Mouse (Mus musculus): ENCODE measurements around the gene Kdm4d. TPM values are rescaled to one million over a fixed set of nuclear protein-coding genes. Genes with fewer than 3 reads are reported as not detected.
A peak's percentile ranks its signal among the peaks of the same experiment; 100 is the strongest.

Gene Kdm4d
- polyA plus RNA-seq, 1 experiment, result not detected

- Histone ChIP-seq H3K79me2 (ENCODE audit: control insufficient read depth, insufficient read depth) (no peaks in the 10 kb centered on the region), H3ac (ENCODE audit: control insufficient read depth, insufficient read length) (no peak overlapping the region), H3K27me3 (ENCODE audit: control insufficient read depth, insufficient read depth, insufficient read length) (no peaks in the 10 kb centered on the region), H3K4me3 (no peak overlapping the region), H3K36me3 (ENCODE audit: control insufficient read depth, insufficient read depth) (no peaks in the 10 kb centered on the region), H3K4me2 (ENCODE audit: low read depth) (no peak overlapping the region)
- TF ChIP-seq MYOG (IDR thresholded peaks at IDR 0.05; ENCODE audit: control insufficient read depth in 1 of 3, insufficient read depth in 1 of 3, insufficient read length in 2 of 3, low read depth in 2 of 3), result peak in 1 of 3 experiments; percentile 45
- TF ChIP-seq MYOD1 (IDR thresholded peaks at IDR 0.05; ENCODE audit: control insufficient read depth in 1 of 3, insufficient read length in 2 of 3, low read depth in 2 of 3), result peak in 1 of 3 experiments; percentile 67
- TF ChIP-seq MAX (IDR thresholded peaks at IDR 0.05; ENCODE audit: low read depth), result no peak
Measured at GRCm38 (mm10) chr9:14521695-14522094, 21.4 kb upstream of the Kdm4d start.

DNA sequence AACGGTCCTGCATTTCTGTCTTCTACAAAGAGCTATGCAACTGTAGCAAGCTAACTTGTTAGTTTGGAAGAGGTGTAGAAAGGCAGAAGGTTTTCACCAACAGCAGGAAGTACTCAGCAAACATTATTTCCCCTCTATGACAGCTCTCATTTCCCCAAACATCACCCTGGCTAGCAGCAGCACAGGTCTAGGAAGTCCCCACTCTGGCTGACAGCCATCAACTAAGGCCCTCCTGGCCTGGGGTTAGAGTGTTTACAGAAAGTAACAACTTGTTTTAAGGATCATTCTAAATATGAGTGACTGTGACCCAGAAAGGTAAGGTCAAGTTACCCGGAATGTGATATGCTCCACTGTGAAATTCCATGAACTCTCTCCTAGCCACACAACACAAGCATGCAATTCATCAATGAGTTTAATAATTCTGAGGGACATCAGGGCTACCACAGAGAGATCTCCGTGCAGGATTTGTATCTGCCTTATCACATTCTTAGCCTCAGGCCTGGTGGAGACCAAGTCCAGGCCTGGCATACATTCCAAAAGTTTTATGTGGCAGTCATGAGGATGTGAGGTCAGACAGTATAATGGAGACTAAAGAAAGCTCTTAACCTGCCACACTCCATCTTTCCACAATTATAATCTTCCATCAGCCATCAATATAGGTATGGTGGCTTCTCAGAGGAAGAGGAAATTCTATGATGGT lies 20.8 kb upstream of the Kdm4d start:
- H3ac ChIP-seq (ENCODE audit: control insufficient read depth, insufficient read length), result no peak overlapping the region
- no peaks in the 10 kb centered on the region for H3K79me2 ChIP-seq (ENCODE audit: control insufficient read depth, insufficient read depth)
- no peak for TF ChIP-seq CEBPB (IDR thresholded peaks at IDR 0.05; ENCODE audit: insufficient read depth, poor library complexity, severe bottlenecking)
- TF ChIP-seq POLR2AphosphoS2 (IDR thresholded peaks at IDR 0.05; ENCODE audit: insufficient read length, low read depth), result no peak
- no peak for TF ChIP-seq TCF12 (IDR thresholded peaks at IDR 0.05; ENCODE audit: insufficient read depth, poor library complexity, severe bottlenecking)
- TF ChIP-seq REST (IDR thresholded peaks at IDR 0.05; ENCODE audit: insufficient read depth, insufficient read length), result no peak
- no peak for TF ChIP-seq MYOG (IDR thresholded peaks at IDR 0.05; ENCODE audit: control insufficient read depth in 1 of 3, insufficient read depth in 1 of 3, insufficient read length in 2 of 3, low read depth in 2 of 3)
- H3K4me2 ChIP-seq (ENCODE audit: low read depth), result peak overlapping the region; percentile 8
- H3K4me3 ChIP-seq, result no peak overlapping the region
- H3K36me3 ChIP-seq (ENCODE audit: control insufficient read depth, insufficient read depth), result no peaks in the 10 kb centered on the region
- H3K27me3 ChIP-seq (ENCODE audit: control insufficient read depth, insufficient read depth, insufficient read length), result no peaks in the 10 kb centered on the region

GRCm38 (mm10) chr9:14518105-14518504 lies 17.8 kb upstream of the Kdm4d start:
- Histone ChIP-seq H3K79me2 (ENCODE audit: control insufficient read depth, insufficient read depth) (no peaks in the 10 kb centered on the region), H3K4me3 (no peak overlapping the region), H3ac (ENCODE audit: control insufficient read depth, insufficient read length) (no peak overlapping the region), H3K27me3 (ENCODE audit: control insufficient read depth, insufficient read depth, insufficient read length) (no peaks in the 10 kb centered on the region), H3K36me3 (ENCODE audit: control insufficient read depth, insufficient read depth) (no peaks in the 10 kb centered on the region), H3K4me2 (ENCODE audit: low read depth) (no peak overlapping the region)
- TF ChIP-seq TCF12 (IDR thresholded peaks at IDR 0.05; ENCODE audit: insufficient read depth, poor library complexity, severe bottlenecking) (no peak), POLR2AphosphoS2 (IDR thresholded peaks at IDR 0.05; ENCODE audit: insufficient read length, low read depth) (no peak), TCF3 (IDR thresholded peaks at IDR 0.05; ENCODE audit: insufficient read length, low read depth) (no peak), USF1 (IDR thresholded peaks at IDR 0.05; ENCODE audit: low read depth) (no peak), CEBPB (IDR thresholded peaks at IDR 0.05; ENCODE audit: insufficient read depth, poor library complexity, severe bottlenecking) (no peak), REST (IDR thresholded peaks at IDR 0.05; ENCODE audit: insufficient read depth, insufficient read length) (no peak), POLR2A (IDR thresholded peaks at IDR 0.05; ENCODE audit: insufficient read length, low read depth) (no peak), MYOD1 (IDR thresholded peaks at IDR 0.05; ENCODE audit: control insufficient read depth in 1 of 3, insufficient read length in 2 of 3, low read depth in 2 of 3) (no peak), SRF (IDR thresholded peaks at IDR 0.05; ENCODE audit: control insufficient read depth, insufficient read length, low read depth) (no peak), E2F4 (IDR thresholded peaks at IDR 0.05; ENCODE audit: insufficient read depth) (no peak), MAX (IDR thresholded peaks at IDR 0.05; ENCODE audit: low read depth) (no peak), MYOG (IDR thresholded peaks at IDR 0.05; ENCODE audit: control insufficient read depth in 1 of 3, insufficient read depth in 1 of 3, insufficient read length in 2 of 3, low read depth in 2 of 3) (no peak)

DNA sequence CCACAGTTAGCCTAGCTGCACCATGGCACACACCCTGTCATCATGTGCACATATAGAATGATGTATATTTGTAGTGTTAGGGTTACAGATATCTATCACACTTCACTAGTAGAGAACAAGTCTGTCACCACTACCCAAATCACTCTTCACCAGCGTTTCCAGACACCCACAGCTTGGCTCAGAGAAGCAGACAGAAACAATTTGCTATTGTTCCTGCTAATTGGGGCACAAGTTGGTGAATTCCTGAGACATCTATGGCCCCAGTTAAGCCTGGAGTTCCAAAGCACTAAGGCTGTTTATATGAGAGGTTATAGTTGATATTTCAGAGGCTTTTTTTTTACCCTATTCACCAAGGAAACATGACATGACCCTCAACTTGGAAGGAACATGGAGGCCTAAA lies 17.0 kb upstream of the Kdm4d start:
- no peak overlapping the region for H3ac ChIP-seq (ENCODE audit: control insufficient read depth, insufficient read length)
- no peaks in the 10 kb centered on the region for H3K79me2 ChIP-seq (ENCODE audit: control insufficient read depth, insufficient read depth)
- TF ChIP-seq MYOG (IDR thresholded peaks at IDR 0.05; ENCODE audit: control insufficient read depth in 1 of 3, insufficient read depth in 1 of 3, insufficient read length in 2 of 3, low read depth in 2 of 3) (no peak), USF1 (IDR thresholded peaks at IDR 0.05; ENCODE audit: low read depth) (no peak), SRF (IDR thresholded peaks at IDR 0.05; ENCODE audit: control insufficient read depth, insufficient read length, low read depth) (no peak), TCF3 (IDR thresholded peaks at IDR 0.05; ENCODE audit: insufficient read length, low read depth) (no peak), MYOD1 (IDR thresholded peaks at IDR 0.05; ENCODE audit: control insufficient read depth in 1 of 3, insufficient read length in 2 of 3, low read depth in 2 of 3) (no peak), POLR2AphosphoS2 (IDR thresholded peaks at IDR 0.05; ENCODE audit: insufficient read length, low read depth) (no peak), MAX (IDR thresholded peaks at IDR 0.05; ENCODE audit: low read depth) (no peak), E2F4 (IDR thresholded peaks at IDR 0.05; ENCODE audit: insufficient read depth) (no peak), CEBPB (IDR thresholded peaks at IDR 0.05; ENCODE audit: insufficient read depth, poor library complexity, severe bottlenecking) (no peak), POLR2A (IDR thresholded peaks at IDR 0.05; ENCODE audit: insufficient read length, low read depth) (no peak), TCF12 (IDR thresholded peaks at IDR 0.05; ENCODE audit: insufficient read depth, poor library complexity, severe bottlenecking) (no peak), REST (IDR thresholded peaks at IDR 0.05; ENCODE audit: insufficient read depth, insufficient read length) (no peak)
- no peak overlapping the region for H3K4me3 ChIP-seq
- no peak overlapping the region for H3K4me2 ChIP-seq (ENCODE audit: low read depth)
- H3K36me3 ChIP-seq (ENCODE audit: control insufficient read depth, insufficient read depth), result peaks cover 6% of the 10 kb centered on the region
- no peaks in the 10 kb centered on the region for H3K27me3 ChIP-seq (ENCODE audit: control insufficient read depth, insufficient read depth, insufficient read length)

Data from myocyte (in vitro differentiated cells).